Mouse (Mus musculus) intestine, embryonic 16.5 days (tissue): ENCODE measurements around the gene Sprr2h. TPM values are rescaled to one million over a fixed set of nuclear protein-coding genes. Genes with fewer than 3 reads are reported as not detected.

Experiments used
- ATAC-seq: fragments of 200-750 bp; cut with Nextera tagmentation; 2 replicates; pipeline ENCODE4 v1.8.0; 2017; ENCODE audit warnings: moderate TSS enrichment, moderate library complexity
- H3K27ac ChIP-seq: fragments of 300-500 bp; sonication (generic); 2 replicates; pipeline ENCODE4 v1.5.1; 2014; ENCODE audit warnings: mild to moderate bottlenecking, low read length
- H3K27me3 ChIP-seq: fragments of 300-500 bp; sonication (generic); replicated peaks from 2 replicates; pipeline ENCODE4 v1.6.1; 2014; ENCODE audit warnings: low read length, control low read depth, mixed read lengths; ENCODE audit not compliant: control insufficient read depth, insufficient read depth
- H3K36me3 ChIP-seq: fragments of 300-500 bp; sonication (generic); 2 replicates; pipeline ENCODE4 v1.6.1; 2014; ENCODE audit warnings: low read length, control low read depth; ENCODE audit not compliant: control insufficient read depth, insufficient read depth
- H3K4me1 ChIP-seq: fragments of 300-500 bp; sonication (generic); 2 replicates; pipeline ENCODE4 v1.6.1; 2014; ENCODE audit warnings: low read length, control low read depth, mixed read lengths; ENCODE audit not compliant: control insufficient read depth, insufficient read depth
- H3K4me2 ChIP-seq: fragments of 300-500 bp; sonication (generic); 2 replicates; pipeline ENCODE4 v1.6.1; 2014; ENCODE audit warnings: low read depth, low read length, control low read depth
- H3K4me3 ChIP-seq: fragments of 300-500 bp; sonication (generic); 2 replicates; pipeline ENCODE4 v1.5.1; 2014; ENCODE audit warnings: mild to moderate bottlenecking, low read length
- H3K9ac ChIP-seq: fragments of 300-500 bp; sonication (generic); 2 replicates; pipeline ENCODE4 v1.6.1; 2014; ENCODE audit warnings: low read depth, low read length
- H3K9me3 ChIP-seq: fragments of 300-500 bp; sonication (generic); 2 replicates; pipeline ENCODE4 v1.6.1; 2016; ENCODE audit warnings: low read length, control low read depth; ENCODE audit not compliant: control insufficient read depth
- WGBS: fragments of 180-500 bp; shearing (Covaris S2); extraction: QIAGEN DNeasy Blood & Tissue Kit; methylation state at CpG from one replicate; pipeline ENCODE4 v1.1.7; 2014; 5-methylcytosine and 5-hydroxymethylcytosine counted together
- polyA plus RNA-seq: library from polyadenylated mRNA; unstranded; fragments of >200 nt; fragmentation: Nextera tagmentation; extraction: Ambion mirVana; gene quantifications from 2 replicates; pipeline ENCODE4 v1.2.1, GENCODE M21; 2015

Gene Sprr2h
- polyA plus RNA-seq, 1 experiment from 2014 or later: not detected

DNA sequence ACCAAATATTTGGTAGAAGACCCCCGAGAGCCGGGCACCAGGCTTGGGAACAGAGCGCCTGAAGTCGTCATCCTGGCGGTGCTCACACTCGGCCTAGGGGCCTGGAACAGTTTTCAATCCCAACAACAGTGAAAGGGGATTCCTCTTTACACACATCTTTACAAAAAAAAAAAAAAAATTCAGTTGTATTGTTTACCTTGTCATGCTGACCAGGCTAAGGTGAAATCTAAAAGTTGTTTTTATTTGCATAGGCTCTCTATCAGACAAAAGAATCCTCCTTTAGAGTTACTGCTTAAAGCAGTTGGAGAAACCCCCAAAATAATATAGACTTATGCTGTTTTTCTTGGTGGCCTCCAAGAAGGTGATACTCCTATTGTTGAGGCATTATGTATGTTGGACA lies 43.8 kb downstream of the Sprr2h start, which contains the start of gene Gm9774:
Gene Gm9774 (minus strand): TSS at position 101 of the 400 bp plus-strand sequence.
- 88% methylated on average over 6 of the region's 6 CpGs for WGBS
- no peak for ATAC-seq
- no peak within 1 kb of the TSS for H3K9ac ChIP-seq

DNA sequence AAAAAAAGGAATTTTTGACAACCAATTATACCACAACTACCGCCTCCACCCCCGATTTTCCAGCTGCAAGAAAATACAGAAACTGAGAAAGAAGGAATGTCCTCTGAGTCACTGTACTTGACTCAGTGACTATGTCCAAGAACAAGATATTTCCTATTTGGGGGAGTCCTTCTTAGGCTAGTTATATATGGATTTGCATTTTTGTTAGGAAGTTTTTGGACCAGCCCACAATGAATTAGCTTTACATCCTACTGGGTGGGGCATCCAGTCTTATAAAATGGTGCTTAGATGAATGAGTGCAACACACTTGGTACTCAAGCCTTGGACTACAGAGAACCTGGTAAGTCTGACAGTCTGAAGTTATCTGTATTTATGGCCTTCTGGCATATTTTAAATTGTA lies 46.8 kb downstream of the Sprr2h start, which contains the start of gene Sprr2k:
Gene Sprr2k (plus strand): TSS at position 301 of the 400 bp plus-strand sequence.
- H3K9me3 ChIP-seq: no peaks in the 10 kb centered on the region
- no peaks in the 10 kb centered on the region for H3K4me1 ChIP-seq
- ATAC-seq: no peak
- H3K9ac ChIP-seq: no peak within 1 kb of the TSS
- H3K27me3 ChIP-seq: no peaks in the 10 kb centered on the region
- H3K27ac ChIP-seq: no peak within 1 kb of the TSS
- WGBS: 83% methylated on average over 2 of the region's 2 CpGs
- no peak within 1 kb of the TSS for H3K4me3 ChIP-seq
- H3K4me2 ChIP-seq: no peak within 1 kb of the TSS
- H3K36me3 ChIP-seq: no peaks in the 10 kb centered on the region

More for the DNA sequence above, 43.8 kb downstream of the Sprr2h start, which contains the start of gene Gm9774:
- Histone ChIP-seq H3K4me1 (no peaks in the 10 kb centered on the region), H3K9me3 (no peaks in the 10 kb centered on the region), H3K4me3 (no peak within 1 kb of the TSS), H3K36me3 (no peaks in the 10 kb centered on the region), H3K27ac (no peak within 1 kb of the TSS), H3K4me2 (no peak within 1 kb of the TSS), H3K27me3 (no peaks in the 10 kb centered on the region)

Other genes starting within 250 kb of the Sprr2h start
- gene Lelp1, start 242.9 kb upstream of the Sprr2h start, polyA plus RNA-seq: not detected in 2 replicates
- 3.6 and 4.3 TPM in 2 replicates for gene Sprr2a1, start 169.9 kb upstream of the Sprr2h start, polyA plus RNA-seq
- 161 and 190 TPM in 2 replicates for gene Sprr2a2, start 169.8 kb upstream of the Sprr2h start, polyA plus RNA-seq
- 15.2 and 18.4 TPM in 2 replicates for gene Sprr2a3, start 100.3 kb upstream of the Sprr2h start, polyA plus RNA-seq
- gene Sprr2b, start 69.1 kb upstream of the Sprr2h start, polyA plus RNA-seq: not detected in 2 replicates
- not detected in 2 replicates for gene Sprr2d, start 46.5 kb upstream of the Sprr2h start, polyA plus RNA-seq
- not detected in 2 replicates for gene Sprr2e, start 33.5 kb upstream of the Sprr2h start, polyA plus RNA-seq
- not detected in 2 replicates for gene Sprr2f, start 20.5 kb upstream of the Sprr2h start, polyA plus RNA-seq
- gene Sprr2i, start 22.3 kb downstream of the Sprr2h start, polyA plus RNA-seq: not detected in 2 replicates
- not detected in 2 replicates for gene Sprr2j-ps, start 32.4 kb downstream of the Sprr2h start, polyA plus RNA-seq
- gene Gm9774, start 43.7 kb downstream of the Sprr2h start, polyA plus RNA-seq: 5.4 and 6.0 TPM in 2 replicates
- gene Sprr2k, start 46.9 kb downstream of the Sprr2h start, polyA plus RNA-seq: not detected in 2 replicates
- 0.22 TPM in 1 of 2 replicates, not detected in the other for gene Sprr1b, start 53.1 kb downstream of the Sprr2h start, polyA plus RNA-seq
- gene Sprr3, start 73.0 kb downstream of the Sprr2h start, polyA plus RNA-seq: not detected in 2 replicates
- gene Sprr1a, start 100.2 kb downstream of the Sprr2h start, polyA plus RNA-seq: 0.34 and 1.0 TPM in 2 replicates
- gene Sprr4, start 114.8 kb downstream of the Sprr2h start, polyA plus RNA-seq: not detected in 2 replicates
- not detected in 2 replicates for gene 2310046K23Rik, start 148.8 kb downstream of the Sprr2h start, polyA plus RNA-seq
- 0.13 TPM in 1 of 2 replicates, not detected in the other for gene Ivl, start 188.1 kb downstream of the Sprr2h start, polyA plus RNA-seq
- 10.9 and 18.8 TPM in 2 replicates for gene Smcp, start 203.3 kb downstream of the Sprr2h start, polyA plus RNA-seq
- not detected in 2 replicates for gene 2210017I01Rik, start 221.8 kb downstream of the Sprr2h start, polyA plus RNA-seq
- not detected in 2 replicates for gene Lce6a, start 236.0 kb downstream of the Sprr2h start, polyA plus RNA-seq